Mouse (Mus musculus): ENCODE data around the gene Isl1. TPM values are rescaled to one million over a fixed set of nuclear protein-coding genes. Genes with fewer than 3 reads are reported as not detected.

Gene Isl1
- 7.4 and 7.7 TPM in 2 replicates for polyA plus RNA-seq (2012; rRNA removed)

GRCm38 (mm10) chr13:116309584-116310462 is at the start of gene Isl1:
Isl1 (minus strand) TSS chr13:116309689.
- peak; percentile 36 for DNase-seq (ENCODE audit: low spot score)

- no peak for DNase-seq (ENCODE audit: low spot score)
Observed at GRCm38 (mm10) chr13:116335763-116336162, 26.3 kb upstream of the Isl1 start.

- DNase-seq (ENCODE audit: low spot score), result no peak
Observed at GRCm38 (mm10) chr13:116313636-116314530, 4.4 kb upstream of the Isl1 start.

- no peak for DNase-seq (ENCODE audit: low spot score)
Observed at GRCm38 (mm10) chr13:116311871-116312720, 2.6 kb upstream of the Isl1 start.

- no peak for DNase-seq (ENCODE audit: low spot score)
Observed at GRCm38 (mm10) chr13:116311011-116311410, 1.5 kb upstream of the Isl1 start.

GRCm38 (mm10) chr13:116310463-116310765 is 925 bp upstream of the Isl1 start:
- DNase-seq (ENCODE audit: low spot score), result no peak

GRCm38 (mm10) chr13:116308933-116309583 is 431 bp downstream of the Isl1 start:
- DNase-seq (ENCODE audit: low spot score), result no peak

- no peak for DNase-seq (ENCODE audit: low spot score)
Observed at GRCm38 (mm10) chr13:116308121-116308932, 1.2 kb downstream of the Isl1 start.

GRCm38 (mm10) chr13:116306591-116306990 is 2.9 kb downstream of the Isl1 start:
- DNase-seq (ENCODE audit: low spot score), result no peak

GRCm38 (mm10) chr13:116305721-116306120 is 3.8 kb downstream of the Isl1 start:
- DNase-seq (ENCODE audit: low spot score), result no peak

GRCm38 (mm10) chr13:116304713-116305470 is 4.6 kb downstream of the Isl1 start:
- DNase-seq (ENCODE audit: low spot score), result no peak

GRCm38 (mm10) chr13:116303766-116304165 is 5.7 kb downstream of the Isl1 start:
- no peak for DNase-seq (ENCODE audit: low spot score)

GRCm38 (mm10) chr13:116302861-116303260 is 6.6 kb downstream of the Isl1 start:
- DNase-seq (ENCODE audit: low spot score), result no peak

GRCm38 (mm10) chr13:116301706-116302105 is 7.8 kb downstream of the Isl1 start:
- DNase-seq (ENCODE audit: low spot score), result no peak

- no peak for DNase-seq (ENCODE audit: low spot score)
Observed at GRCm38 (mm10) chr13:116299241-116299640, 10.2 kb downstream of the Isl1 start.

- no peak for DNase-seq (ENCODE audit: low spot score)
Observed at GRCm38 (mm10) chr13:116298641-116299170, 10.8 kb downstream of the Isl1 start.

- no peak for DNase-seq (ENCODE audit: low spot score)
Observed at GRCm38 (mm10) chr13:116298001-116298400, 11.5 kb downstream of the Isl1 start.

- DNase-seq (ENCODE audit: low spot score), result no peak
Observed at GRCm38 (mm10) chr13:116297048-116297811, 12.3 kb downstream of the Isl1 start.

GRCm38 (mm10) chr13:116295401-116295800 is 14.1 kb downstream of the Isl1 start:
- DNase-seq (ENCODE audit: low spot score), result no peak

Data from urinary bladder, adult 2 months (tissue).